Mouse (Mus musculus): ENCODE results near the gene Ptprg.

The Ptprg gene

DNA sequence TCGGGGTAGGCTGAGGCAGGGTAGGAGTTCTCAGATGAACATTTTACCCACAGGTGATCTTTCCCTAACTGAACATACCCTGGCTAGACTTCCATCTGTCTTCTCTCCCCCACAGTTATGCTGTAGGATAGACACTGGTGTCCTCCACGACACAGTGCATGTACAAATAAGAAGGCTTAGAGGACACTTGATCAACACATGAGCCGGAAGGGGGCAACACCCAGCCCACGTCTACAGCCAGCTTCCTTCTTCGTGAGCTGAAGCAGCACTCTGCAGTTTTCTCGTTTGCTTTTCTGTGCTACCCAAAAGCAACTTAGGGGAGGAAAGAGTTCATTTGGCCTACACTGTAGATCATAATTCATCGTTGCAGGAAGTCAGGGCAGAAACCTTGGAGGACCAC, 554.7 kb downstream of the Ptprg start:
- no peak for DNase-seq

DNA sequence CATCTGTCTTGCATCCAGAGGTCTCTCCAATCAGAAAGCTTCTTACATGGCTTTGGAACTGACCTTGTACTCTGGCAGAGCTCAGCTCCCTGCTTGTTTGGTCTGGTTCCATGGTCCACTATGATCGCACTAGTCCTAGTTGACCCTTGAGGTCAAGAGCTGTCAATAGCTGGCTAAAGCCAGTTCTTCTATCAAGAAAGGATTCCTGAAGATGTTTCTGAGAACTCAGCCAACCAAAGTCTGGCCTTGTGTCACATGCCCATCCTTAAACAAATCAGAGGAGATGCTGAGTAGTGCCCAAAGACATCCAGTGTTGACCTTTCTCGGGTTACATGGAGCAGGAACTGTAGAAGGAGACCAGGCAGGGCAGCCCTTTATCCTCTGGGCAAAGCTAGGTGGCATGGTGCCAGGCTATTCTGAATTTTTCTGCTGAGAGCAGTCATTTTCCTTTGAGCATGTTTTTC, 559.2 kb downstream of the Ptprg start:
- peak; percentile 90 to 92 for DNase-seq

DNA sequence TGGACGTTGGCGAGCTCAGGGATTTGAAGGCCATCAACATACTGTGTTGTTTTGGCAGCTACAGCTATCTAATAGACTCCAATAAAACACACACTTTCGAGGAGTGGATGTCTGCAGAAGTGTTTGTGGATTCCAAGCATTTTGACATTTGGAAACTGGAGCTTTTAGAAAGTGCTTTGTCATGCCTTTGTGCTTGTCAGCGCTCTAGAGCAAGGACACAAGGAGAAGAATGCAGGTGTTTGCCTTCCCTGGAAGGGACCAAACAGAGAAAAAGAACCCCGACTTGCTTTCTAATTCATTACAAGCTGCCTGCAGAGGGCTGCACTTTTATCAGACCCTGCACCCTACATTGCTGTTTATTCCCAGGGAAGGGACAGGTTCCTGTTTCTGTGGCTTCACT, 560.0 kb downstream of the Ptprg start:
- no peak for DNase-seq

DNA sequence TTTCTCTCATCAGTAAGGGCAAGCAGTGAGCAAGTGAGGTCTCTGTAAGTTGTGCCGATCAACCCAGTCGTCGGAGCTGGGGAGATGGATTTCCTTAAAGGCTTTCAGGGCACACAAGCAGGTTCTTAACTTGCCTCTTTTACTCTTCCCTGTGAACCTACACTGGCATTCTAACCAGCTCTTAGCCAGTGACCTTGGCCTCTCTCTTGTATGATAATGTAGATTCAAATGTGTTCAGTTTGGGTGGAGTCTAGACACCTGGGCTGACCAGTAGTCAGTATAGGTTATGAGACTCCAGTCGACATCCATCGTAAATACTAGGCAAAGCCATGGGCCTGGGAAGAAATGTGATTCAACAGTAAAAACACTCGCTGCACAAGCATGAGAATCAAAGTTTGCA, 560.7 kb downstream of the Ptprg start:
- no peak for DNase-seq

DNA sequence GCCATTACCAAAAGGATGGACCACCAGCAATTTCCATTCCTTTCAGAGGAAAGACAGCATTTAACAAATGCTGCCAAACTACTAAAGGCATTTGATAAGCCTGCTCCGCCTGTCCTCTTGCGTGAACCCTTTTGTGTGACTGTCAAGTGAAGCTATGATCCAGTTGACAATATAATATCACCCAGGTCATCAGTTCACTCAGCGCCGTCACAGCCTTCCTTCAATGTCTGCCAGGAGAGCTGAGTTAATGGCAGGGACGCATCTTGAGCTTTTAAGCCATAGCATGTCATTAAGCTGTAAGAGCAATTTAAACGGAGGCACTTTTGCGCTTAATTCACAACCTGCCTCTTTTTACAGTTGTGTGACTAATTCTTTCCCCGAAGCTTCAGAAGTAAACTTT, 565.9 kb downstream of the Ptprg start:
- DNase-seq = no peak

DNA sequence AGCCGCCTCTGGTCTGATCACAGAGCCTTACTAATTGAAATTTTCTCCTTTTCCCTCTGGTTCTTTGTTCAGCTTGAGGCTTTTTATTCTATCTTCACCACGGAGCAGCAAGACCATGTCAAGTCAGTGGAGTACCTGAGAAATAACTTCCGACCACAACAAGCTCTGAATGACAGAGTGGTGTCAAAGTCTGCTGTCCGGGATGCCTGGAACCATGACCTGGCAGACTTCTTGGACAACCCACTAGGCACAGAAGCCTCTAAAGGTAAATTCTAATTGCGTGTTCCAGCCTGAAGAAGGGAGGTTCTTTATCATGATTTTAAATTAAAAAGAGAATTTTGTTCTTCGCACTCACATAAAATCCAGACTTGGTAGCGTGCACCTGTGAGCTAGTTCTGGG, 568.6 kb downstream of the Ptprg start:
- no peak for DNase-seq

DNA sequence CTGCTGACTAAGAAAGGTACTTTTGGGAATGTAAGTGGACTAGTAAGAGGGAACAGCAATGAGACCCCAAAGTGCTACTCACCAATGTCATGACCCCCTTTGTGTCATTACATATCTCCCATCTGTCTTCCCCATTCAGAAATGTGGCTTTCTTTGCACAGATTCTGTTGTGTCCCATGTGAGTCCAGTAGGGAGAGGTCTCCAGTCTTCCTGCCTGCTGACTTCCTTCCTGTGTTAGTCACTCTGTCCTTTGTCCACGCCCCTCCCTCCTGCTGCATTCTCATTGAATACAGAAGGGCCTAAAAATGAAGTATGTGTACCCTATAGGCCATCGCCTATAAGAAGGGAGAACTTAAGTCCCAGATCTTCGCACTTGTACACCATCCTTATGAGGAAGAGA, 571.4 kb downstream of the Ptprg start:
- no peak for DNase-seq

DNA sequence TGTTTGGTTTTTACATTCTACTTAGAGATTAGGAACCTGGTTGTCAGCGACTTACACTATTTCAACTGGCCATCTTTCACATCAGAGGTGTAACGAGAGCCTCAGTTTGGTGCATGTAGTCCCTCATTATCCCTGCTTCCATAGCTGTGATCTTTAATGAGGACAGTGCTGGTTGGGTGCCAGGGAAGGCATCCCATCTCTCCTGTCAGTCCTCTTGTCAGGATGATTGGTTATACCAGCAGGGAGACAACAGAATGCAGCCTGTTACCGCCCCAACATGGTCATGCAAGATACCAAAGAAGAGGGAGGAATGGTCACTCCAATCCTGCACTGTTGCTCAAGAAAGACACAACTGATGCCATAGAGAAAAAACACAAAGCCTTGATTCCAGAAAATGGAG, 574.6 kb downstream of the Ptprg start:
- DNase-seq = no peak

DNA sequence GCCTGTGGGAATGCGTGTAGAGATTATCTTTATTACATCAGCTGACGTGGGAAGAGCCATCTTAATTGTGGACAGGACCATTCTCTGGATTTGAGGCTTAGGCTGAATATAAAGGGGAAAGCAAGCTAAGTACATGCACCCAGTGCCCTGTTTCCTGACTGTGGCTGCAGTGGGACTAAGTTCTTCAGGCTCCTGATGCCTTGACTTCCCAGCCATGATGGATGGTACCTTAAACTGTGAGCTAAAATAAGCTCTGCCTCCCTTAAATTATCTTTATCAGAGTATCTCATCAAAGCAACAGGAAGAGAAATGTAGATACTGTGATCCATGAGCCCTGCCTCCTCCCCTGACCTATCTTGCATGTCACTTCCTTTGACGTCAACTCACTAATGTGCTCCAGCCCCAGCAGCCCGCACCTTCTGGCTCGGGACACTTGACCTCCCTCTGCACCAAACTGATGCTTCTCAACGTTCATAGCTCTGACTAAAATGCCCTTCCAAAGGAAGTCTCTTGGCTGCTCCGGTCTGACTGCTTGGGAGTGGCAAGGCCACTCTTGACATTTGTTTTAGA, 578.8 kb downstream of the Ptprg start:
- peak; percentile 40 to 50 for DNase-seq

DNA sequence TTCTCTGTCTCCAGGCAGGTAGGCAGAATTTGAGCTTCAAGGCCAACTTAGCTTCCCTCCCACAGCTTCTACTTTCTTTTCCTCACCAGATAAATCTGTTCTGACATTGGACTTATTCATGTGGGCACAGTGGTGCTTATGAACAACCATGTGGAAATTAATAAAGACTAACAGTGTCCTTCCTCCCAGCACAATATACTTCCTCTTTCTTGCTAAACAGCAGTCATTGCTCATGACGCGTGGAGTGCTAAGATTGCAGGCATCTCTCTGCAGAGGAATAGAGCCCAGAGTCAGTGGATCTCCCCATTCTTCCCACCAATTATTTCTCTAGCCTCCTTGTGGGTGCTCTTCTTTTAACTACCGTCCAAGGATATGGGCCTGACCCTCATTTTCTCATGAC, 579.8 kb downstream of the Ptprg start:
- DNase-seq = no peak

DNA sequence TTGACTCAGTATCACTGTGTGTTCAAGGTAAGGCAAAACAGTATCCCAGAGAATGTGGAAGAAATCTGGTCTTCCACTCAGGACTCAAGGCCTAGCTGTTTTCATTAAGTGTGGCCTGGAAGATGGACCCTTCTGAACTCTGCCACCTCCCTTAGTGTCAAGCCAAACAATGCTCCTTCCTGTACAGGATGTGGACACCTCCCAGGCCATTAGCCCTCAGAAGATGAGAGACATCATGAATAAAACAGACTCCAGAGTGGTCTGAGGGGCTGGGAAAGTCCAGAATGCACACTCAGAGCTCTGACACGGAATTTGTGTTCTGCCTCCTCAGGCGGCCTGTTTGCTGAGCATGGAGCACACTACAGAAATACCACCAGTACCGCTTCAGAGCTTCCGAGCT, 581.2 kb downstream of the Ptprg start:
- DNase-seq = no peak

DNA sequence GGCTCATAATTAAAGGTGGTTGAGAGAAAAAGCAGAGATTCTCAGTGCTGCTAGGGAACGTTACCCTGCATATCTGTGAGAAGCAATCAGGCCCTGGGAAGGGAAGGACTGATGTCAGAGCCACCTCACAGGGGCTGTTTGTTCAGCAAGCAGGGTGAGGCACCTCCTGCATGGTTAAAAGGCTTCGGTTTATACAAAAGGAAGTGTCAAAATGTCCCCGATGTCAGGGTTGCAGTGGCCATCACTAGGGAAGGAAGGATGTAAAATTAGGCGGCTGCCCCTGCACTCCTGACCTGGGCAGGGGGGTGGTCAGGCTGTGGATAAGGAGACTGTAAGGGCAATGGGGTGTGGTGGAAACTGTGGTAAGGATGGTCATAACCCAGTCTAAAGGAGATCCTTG, 583.2 kb downstream of the Ptprg start:
- DNase-seq = no peak

DNA sequence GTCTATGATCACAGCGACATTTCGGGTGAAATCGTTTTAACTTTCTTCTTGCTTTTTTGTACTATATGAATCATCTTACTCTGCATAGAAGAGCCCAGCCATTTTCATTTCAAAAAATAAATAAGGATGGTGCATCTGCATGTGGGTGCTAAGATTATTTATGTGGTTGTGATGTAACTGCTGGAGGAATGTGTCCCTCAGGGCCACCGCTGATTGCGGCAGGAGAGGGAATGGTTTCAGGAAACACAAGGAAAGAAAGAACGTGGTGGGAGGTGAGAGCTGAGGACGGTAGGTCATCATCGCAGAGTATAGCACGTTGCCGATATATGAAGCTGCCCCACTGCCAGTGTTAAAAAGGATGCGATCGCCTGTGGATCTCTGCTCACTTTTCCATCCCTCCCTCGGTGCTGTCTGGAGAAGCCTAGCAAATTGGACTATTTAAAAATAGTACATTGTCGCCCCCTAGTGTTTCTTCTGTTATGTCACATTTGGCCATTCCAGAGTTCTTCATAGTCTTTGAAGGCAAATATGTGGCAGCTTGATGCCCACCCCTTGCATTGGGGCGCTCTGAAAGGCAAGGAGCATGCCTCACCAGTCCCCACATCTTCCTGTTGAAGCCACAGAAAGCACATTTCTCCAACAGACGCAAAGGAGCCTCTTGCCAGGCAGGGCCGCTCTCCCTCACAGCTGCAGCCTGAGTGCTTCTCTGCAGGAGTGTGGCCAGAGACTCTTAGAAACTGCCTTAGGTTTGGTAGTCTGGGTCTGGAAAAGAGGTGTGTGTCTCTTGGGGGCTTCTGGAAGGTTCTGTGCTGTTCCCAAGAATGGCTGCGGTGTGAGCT, 586.5 kb downstream of the Ptprg start:
- peak; percentile 35 to 55 for DNase-seq

DNA sequence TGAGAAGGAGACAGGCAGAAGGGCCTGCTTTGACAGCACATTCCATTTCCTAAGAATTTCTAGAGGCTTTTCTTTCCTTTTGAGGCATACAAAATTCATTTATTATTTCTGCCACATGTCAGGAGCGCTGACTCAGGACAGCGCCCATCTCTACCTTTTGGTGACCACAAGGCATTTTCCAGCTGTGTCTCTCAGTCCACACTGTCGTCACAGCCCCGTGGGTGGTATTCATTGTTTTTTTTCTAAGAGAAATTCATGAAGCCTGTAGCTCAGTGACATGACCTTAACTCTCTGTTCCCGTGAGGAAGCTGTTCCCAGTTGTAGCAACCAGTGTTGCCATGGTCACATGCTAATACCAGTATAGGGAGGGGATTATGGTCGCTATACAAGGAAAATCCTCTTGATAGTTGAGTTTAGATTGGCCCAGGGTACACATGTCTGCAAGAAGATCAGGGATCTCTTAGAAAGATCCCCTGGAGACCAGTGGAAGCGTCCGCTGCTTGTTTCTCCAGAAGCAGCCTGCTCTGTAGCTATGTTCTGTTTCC, 590.7 kb downstream of the Ptprg start:
- no peak for DNase-seq

DNA sequence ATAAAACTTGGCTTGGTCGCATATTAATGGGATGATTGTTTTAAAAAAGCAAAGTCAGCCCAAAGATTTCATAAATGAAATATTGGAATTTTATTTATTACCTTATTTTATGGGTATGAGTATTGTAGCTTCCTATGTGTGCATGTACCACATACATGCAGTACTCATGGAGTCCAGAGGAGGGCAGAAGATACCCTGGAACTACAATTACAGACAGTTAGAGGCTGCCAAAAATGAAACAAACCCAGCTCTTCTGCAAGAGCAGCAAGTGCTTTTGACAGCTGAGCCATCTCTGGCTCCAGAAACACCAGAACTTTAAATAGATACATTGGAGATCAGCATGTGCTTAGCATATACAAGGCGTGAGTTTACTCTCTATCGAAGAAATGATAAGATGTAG, 592.6 kb downstream of the Ptprg start:
- DNase-seq = no peak

DNA sequence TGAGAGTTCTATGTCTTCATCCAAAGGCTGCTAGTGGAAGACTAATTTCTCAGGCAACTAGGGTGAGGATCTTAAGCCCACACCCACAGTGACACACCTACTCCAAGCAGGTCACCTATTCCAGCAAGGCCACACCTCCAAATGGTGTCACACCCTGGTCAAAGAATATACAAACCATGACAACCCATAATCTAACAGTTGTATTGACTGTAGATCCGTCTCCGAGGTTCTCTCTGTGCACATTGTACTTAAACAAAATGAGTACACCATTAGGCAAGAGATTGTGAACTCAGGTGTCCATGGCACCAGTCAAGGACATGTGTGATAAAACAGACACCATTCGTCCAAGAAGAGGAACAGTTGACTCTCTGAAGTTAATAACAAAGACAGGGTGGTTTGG, 596.2 kb downstream of the Ptprg start:
- no peak for DNase-seq

DNA sequence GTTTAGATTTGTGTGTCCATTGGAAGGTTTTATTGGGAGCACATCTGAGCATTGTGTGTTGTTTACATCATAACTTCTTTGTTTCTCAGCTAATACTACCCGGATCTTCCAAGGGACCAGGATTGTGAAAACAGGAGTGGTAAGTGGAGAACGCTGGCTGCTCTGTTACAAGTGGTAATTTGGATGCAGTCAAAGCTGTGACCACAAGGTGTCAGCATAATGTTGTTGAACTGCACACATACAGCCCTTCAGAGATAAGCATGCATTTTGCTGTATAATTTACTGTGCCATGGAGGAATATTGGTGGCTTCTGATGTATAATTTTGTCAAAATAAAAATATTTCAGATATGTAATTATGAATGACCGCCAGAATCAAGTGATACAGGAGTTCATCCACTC, 598.6 kb downstream of the Ptprg start:
- DNase-seq = peak; percentile 40 to 72

DNA sequence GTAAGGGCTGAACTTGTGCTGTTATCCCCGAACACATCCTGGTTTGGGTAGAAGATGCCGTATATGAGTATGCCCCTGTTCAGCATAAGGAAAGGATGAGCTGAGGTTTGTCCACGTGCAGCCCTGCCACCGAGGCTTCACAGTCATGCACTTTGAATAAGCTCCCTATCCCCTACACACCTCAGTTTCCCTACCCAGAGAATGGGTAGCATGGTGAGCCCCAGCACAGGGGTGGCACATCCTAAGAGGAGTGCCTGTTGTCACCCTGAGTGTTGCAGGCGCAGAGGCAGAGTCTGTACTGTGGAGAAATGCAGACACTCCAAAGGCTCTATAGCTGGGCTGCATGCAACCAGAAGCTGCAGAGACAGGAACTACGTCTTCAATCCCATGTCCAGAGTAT, 599.4 kb downstream of the Ptprg start:
- no peak for DNase-seq

DNA sequence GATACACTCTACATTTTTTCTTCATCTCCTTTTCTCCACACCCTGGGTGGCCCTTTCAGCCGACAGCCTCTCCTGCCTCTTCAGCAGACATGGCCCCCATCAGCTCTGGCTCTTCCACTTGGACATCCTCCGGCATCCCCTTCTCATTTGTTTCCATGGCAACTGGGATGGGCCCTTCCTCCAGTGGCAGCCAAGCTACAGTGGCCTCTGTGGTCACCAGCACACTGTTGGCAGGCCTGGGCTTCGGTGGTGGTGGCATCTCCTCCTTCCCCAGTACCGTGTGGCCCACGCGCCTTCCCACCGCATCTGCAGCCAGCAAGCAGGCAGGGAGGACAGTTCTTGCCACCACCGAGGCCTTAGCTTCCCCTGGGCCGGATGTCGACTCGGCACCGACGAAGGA, 600.3 kb downstream of the Ptprg start:
- DNase-seq = no peak

DNA sequence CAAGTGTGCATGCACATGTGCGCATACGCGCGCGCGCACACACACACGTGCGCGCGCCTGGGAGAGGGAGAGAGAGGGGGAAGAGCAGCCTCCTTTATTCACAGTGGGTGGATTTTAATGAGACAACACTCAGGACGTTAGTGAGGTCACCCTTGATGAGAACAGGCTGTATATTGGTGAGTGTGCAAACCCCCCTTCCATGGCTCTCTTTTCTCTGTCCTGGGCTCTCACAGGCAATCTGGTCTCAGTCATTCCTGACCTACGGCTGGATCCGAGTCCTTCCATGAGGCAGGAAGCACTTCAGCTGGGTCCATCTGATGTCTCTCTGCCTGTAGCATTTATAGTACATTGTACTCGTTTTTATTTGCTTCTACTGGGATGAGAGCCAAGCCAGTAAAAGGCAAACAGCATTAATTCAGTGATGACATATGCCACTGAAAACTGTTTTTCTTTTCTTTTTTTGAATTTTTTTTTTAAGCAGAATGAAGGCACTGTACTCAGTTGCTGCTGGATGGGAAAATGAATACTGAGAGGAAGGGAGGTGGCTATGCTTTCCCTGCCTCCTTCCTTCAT, 608.5 kb downstream of the Ptprg start:
- DNase-seq = no peak

DNA sequence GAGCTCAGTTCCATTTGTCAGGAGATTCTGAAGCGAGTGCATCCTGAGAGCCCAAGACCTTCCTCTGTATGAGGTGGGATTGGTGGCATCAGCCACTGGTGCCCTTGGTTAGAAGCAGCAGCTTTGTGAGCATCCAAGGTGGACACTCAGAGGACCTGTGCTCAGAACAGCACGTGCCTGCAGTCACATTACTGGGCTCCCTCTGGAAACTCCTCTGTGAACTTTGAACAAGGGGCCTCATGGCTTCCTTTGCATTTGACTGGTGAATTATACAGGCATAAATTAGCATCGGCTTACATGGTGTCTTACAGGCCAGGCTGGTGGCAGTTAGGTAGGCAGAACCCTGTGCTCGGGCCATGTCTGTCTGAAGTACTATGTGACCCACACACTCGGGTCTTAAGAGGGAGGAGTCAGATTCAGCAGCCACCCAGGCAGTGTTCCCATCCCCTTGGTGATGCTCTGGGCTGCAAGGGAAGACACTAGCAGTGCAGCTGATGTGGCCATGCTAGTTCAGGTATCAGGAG, 609.1 kb downstream of the Ptprg start:
- no peak for DNase-seq

DNA sequence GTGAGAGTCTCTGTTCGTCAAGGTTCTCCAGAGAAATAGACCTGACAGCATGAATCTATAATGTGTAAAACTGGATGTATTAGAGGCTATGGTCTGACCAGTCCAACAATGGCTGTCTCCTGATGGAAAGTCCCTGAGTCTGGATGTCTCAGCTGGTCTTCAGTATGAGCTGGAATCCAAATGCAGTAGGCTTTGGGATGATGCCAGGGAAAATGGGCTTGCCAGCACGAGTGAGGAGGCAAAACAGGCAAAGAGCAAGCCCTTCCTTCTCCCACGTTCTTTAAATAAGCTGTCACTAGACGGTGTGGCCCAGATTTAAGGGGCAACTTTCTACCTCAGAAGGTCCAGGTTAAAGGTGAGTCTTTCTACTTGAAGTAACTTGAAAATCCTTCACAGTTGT, 609.9 kb downstream of the Ptprg start:
- no peak for DNase-seq

DNA sequence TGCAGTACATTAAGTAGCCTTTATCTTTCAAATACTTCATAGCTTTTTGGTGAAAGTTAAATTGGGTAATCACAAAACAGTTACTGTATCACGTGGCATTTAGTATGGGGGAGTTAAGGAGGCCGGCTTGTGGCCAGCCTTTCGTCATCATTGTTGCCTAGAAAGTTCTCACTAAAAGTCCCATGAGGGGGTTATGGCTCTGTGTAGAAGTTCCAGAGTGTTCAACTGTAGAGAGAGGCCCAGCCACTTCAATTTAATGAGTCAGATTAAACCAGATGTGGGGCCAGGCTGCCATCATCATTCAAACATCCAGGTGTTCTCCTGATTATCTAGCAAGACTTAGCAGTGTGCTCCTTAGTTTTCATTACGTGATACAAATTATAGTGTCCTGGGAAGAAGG, 613.9 kb downstream of the Ptprg start:
- no peak for DNase-seq

DNA sequence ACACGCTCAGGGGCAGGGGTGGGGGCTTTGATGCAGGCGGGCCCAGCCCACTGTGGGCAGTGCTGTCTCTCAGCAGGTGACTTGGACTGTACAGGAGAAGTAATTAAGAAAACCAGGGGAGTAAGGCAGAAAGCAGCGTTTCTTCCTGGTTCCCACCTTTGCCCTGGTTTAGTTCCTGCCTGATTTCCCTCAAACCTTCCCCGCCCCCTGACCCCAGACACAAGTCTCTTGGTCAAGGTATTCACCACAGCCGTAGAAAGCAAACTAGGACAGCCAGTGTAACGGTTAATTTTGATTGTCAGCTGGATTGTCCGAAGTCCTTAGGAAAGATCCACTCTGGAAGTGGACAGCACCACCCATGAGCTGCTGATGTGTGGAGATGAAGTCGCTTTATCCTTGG, 614.3 kb downstream of the Ptprg start:
- peak; percentile 11 to 23 for DNase-seq
